Mouse (Mus musculus) cerebellum, adult 9-11 months (tissue): ENCODE results near the gene Psmd5.
A peak's percentile ranks its signal among the peaks of the same experiment; 100 is the strongest.
"Not testable (repeated sequence)": the region's sequence is repeated elsewhere in the genome, so short reads cannot be mapped to it uniquely, and the experiment has no call there.

Experiments used
- DNase-seq: peaks from one replicate; pipeline ENCODE4 v3.0.0; 2022

Gene Psmd5

GRCm38 (mm10) chr2:34895503-34896113 is 20.8 kb upstream of the Psmd5 start:
- DNase-seq: peak; percentile 23

- DNase-seq: no peak
These were observed 19.2 kb upstream of the Psmd5 start for GRCm38 (mm10) chr2:34893950-34894349.

GRCm38 (mm10) chr2:34884186-34884585 is 9.4 kb upstream of the Psmd5 start:
- no peak for DNase-seq

- DNase-seq: no peak
These were observed 8.4 kb upstream of the Psmd5 start for GRCm38 (mm10) chr2:34883190-34883589.

GRCm38 (mm10) chr2:34882757-34883156 is 8.0 kb upstream of the Psmd5 start:
- DNase-seq: no peak

GRCm38 (mm10) chr2:34880054-34880453 is 5.3 kb upstream of the Psmd5 start:
- DNase-seq: no peak

GRCm38 (mm10) chr2:34874271-34874670 is 497 bp downstream of the Psmd5 start, which contains the start of gene Cutal:
TSS of gene Cutal (plus strand) at chr2:34874396.
- DNase-seq: no peak

GRCm38 (mm10) chr2:34870520-34871474 is 4.0 kb downstream of the Psmd5 start:
- peak; percentile 94 for DNase-seq

GRCm38 (mm10) chr2:34869680-34870079 is 5.1 kb downstream of the Psmd5 start:
- DNase-seq: no peak

GRCm38 (mm10) chr2:34857728-34858127 is 17.0 kb downstream of the Psmd5 start:
- DNase-seq: no peak

GRCm38 (mm10) chr2:34855265-34855664 is 19.5 kb downstream of the Psmd5 start:
- no peak for DNase-seq

- DNase-seq: no peak
These were observed 27.1 kb downstream of the Psmd5 start for GRCm38 (mm10) chr2:34847702-34848101.

GRCm38 (mm10) chr2:34843211-34843939 is 31.4 kb downstream of the Psmd5 start:
- DNase-seq: no peak

- no peak for DNase-seq
These were observed 33.1 kb downstream of the Psmd5 start for GRCm38 (mm10) chr2:34841706-34842105.

- DNase-seq: not testable (repeated sequence)
These were observed 34.6 kb downstream of the Psmd5 start for GRCm38 (mm10) chr2:34840143-34840542.

GRCm38 (mm10) chr2:34835669-34836068 is 39.1 kb downstream of the Psmd5 start:
- DNase-seq: no peak

GRCm38 (mm10) chr2:34833624-34834023 is 41.1 kb downstream of the Psmd5 start:
- DNase-seq: no peak

- not testable (repeated sequence) for DNase-seq
These were observed 41.9 kb downstream of the Psmd5 start, which contains the start of gene Gm34653 for GRCm38 (mm10) chr2:34832766-34833457. TSS of gene Gm34653 (plus strand) at chr2:34833007.

- not testable (repeated sequence) for DNase-seq
These were observed 44.7 kb downstream of the Psmd5 start for GRCm38 (mm10) chr2:34830066-34830465.

GRCm38 (mm10) chr2:34828026-34828425 is 46.7 kb downstream of the Psmd5 start:
- DNase-seq: no peak

GRCm38 (mm10) chr2:34827591-34827990 is 47.2 kb downstream of the Psmd5 start:
- no peak for DNase-seq

GRCm38 (mm10) chr2:34826460-34827231 is 48.1 kb downstream of the Psmd5 start:
- peak; percentile 16 for DNase-seq
